Mouse (Mus musculus): Measurements from ENCODE around the gene Pgm2l1.
A peak's percentile ranks its signal among the peaks of the same experiment; 100 is the strongest.

The Pgm2l1 gene

DNA sequence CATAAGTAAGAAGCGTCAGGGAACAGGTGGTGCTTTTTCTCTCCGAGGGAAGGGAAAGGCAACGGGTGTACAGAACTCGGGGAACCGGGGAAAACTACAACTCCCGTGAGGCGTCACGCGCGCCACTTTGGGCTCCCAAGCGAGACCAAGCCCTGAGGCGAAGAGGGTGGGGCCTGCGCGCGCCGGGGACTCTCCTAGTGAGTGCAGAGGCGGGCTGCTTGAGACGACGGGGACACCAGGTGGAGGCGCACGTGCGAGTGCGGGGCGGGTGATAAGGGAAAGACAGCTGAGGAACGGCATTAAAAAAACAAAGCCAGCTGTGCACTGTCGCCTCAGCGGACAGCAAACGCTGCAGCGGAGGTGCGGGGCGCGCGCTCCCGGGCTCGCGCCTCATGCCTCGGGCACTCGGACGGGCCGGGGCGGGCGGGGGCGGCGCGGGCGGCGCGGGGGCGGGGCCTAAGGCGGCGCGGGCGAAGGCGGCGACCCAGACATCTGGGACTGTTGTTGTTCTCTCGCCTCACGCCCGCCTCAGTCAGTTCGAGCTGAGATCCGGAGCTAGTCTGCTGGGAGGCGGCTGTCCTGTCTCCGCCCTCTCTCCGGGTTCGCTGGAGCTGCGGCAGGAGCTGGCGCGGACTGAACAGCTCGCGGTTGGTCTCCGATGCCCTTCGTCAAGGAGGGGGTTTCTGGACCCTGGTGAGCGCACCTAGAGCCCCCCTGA lies at the start of gene Pgm2l1:
Gene Pgm2l1, plus strand, starts transcription at position 237 of the 718 bp plus-strand sequence.
- peak; percentile 96 to 98 for DNase-seq

DNA sequence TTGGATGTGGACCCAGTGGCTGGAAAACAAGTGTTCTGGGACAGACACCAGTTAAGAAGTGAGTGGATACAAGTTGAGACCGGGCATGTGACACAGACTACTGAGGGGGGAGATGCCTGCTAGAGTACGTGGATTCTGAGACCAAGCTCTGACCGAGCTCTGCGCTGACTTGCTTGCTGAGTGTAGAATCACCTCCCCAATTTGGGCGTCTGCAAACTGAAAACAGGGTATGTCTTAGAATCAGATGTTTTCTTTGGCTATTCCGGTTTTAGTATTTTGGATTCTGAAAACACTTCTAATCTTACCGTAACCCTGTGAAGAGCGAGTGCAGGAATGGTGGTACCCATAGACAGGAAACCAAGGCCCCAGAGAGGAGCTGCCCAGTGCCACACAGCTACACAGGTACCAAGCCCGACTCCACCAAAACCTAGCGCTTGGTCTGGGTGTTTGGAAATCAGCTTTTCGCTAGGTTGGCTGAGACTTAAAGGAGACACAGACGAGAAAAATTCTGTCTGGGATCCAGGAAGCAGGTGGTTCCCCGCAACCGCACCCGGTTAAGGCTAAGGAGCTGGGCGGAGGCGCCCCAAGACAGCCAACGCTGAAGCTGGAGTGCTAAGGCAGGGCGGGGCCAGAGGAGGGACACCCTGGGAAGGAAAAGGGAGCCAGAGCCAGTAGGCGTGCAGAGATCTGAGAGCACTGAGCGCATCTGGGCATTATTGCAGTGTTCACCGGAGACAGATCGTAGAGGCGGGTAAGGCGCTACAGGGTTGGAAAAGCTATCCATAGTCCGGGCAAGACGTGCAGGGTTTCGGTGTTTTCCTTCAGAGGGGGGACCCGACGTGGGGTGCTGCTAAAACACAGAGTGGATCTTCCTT lies 48.9 kb upstream of the Pgm2l1 start:
- peak; percentile 39 to 46 for DNase-seq

DNA sequence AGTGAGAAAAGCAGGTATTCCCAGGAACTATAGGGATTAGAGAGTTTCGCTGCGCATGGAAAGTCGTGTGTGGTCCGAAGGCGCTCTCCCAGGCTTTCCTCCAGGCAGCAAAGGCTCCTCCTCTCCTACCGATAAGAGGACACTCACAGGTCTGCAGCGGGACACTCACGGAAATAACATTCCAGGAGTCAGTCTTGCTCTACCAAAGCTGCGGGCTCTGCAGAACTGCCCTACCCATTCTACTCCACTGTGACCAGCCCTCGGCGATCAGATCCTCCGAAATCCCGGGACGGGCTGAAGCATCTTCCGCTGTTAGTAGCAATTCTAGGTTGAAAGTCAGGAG lies 48.3 kb upstream of the Pgm2l1 start:
- DNase-seq, result no peak

DNA sequence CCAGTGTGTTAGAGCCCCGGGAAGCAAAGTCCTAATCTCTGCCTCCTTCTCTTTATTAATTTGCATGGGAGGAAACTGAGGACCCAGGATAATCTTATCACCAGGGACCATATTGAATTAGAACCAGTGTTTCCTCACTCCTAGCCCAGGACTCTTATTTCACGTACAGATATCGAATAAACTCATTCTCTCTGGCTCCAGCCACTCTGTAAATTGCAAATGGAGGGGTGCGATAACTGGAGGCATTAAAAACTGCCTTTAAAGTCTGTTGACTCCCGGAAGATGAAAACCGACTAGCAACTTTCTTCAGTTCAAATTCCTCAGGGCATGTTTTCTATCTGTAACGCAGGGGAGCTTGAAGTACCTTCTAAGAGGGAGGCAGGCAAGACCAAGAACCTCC lies 47.8 kb upstream of the Pgm2l1 start:
- no peak for DNase-seq

DNA sequence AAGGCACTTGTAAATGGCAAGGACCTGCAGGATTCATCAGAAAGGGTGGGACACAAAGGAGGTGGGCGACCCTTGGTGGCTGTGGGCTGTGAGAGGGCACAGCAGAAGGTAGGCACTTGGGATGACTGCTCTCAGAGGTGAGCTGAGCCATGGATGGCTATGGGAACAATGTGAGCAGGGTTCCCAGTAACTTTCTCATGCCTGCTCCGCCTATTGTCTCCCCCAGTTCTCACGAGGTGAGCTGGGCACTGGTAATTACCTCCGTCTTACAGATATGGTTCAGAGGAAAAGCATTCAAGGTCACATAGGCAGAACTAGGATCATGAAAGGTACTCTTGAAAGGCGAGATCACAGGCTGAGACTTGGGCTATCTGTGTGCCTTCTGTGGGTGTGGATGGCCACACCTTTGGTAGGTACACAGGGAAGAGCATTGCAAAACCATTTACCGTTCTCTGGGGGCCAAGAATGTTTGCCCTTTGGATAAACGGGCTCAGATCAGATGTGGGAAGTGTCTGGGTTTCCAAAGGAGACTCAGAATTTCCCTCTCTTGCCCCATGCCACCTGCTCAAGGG lies 47.3 kb upstream of the Pgm2l1 start:
- DNase-seq, result no peak

DNA sequence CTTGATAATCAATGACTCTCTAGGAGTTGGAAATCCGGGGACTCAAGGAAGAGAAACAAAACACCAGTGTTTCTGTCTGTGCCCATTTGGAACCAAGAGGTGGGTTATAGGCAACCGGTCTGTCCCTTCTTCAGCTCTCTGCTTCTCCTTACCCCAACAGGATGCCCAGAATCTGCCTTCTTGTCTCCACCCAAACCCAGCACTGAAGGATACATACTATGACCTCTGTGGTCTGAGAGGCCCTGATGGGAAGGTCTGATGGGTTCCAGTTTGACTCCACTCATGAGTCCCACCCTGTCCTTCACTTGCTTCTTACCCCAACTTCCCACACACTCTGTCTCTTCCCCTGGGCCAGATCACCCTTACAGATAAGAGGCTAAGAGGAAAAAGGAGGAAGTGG lies 46.0 kb upstream of the Pgm2l1 start:
- no peak for DNase-seq

DNA sequence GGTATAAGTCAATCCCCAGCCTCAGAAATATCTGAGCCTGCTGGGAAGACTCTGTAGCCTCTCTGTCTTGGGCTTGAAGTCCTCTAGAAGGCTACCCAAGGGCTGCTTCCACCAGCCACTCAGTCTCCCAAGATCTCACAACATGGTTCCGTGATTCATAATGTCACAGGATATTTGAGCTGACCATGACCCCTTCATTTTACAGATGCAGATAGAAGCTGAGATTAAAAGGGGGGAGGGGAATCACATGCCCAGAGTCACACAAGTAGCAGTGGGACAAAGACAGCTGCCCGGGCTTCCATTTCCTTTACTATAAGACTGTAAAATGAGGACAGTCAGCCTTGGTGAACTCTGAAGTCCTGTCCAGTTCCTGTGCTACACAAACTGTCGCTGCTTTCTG lies 45.6 kb upstream of the Pgm2l1 start:
- DNase-seq, result no peak

DNA sequence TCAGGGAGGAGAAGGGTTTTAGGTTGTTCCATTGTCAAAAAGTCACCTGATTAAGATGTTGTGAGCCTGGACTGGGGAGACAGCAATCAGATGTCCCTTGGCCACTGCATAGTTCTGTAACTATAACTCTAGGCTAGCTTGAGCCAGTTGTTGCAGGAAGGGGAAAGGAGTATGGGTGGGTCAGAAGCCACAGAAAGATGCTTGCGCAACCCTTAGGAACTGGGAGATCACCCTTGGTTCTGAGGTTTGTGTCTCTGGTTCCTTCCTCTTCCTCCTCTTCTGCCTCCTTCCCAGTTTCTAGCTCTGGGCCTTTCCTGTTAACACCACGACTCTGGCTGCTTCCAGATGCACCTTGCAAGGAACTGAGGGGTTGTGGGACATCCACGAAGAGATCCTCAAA lies 44.8 kb upstream of the Pgm2l1 start:
- no peak for DNase-seq

DNA sequence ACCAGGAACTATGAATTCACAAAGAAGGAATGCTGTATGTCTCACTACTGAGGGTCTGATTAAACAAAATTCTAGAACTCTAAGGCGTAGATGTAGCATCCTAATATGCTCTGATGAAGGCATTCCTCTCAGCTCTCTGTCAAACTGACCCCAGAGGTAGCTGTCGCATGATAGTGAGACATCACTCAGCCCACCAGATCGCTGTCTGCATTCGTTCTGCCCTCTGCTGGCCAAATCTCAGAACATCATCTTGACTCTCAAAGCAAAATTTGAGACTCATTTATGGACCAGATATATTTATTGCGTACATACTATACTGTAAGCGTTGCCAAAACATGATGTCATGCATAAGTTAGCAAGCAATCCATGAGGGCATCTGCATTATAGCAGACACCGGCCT lies 39.6 kb upstream of the Pgm2l1 start:
- peak in 1 of 2 experiments; percentile 29 for DNase-seq

DNA sequence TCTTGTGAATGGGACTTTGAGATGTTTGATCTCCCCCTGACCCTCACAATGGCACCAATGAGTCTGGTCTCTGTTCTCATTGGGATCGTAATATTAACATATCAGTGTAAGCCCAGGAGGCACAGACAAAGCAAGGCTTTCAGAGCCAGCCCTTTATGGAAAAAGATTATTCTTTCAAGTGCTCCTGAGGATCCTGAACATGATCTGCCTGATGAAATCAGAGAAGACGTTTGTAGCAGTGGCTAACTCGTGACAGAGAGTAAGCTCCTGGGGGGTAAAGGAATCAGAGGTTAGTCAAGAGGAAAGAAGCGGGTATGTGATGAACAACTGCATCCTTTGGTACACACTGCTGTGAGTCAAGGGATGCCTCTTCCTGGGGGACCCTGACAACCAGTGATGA lies 37.0 kb upstream of the Pgm2l1 start:
- no peak for DNase-seq

DNA sequence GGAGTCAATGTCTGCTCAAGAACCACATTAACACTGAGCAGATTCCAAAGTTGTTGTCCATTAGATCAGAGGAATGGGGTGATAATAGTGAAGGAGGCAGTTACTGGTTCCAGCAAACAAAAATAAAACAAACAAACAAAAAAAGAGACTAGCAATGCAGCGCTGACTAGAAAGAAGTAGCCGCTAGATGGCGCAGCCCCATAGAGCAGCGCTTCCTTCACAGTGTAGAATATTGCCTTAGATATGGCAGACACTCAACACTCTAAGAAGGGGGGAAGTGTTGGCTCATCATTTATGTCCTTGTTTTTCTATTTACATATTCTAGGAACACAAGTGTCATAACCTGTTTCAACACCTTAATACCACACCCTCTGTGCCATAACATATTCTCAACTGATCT lies 36.4 kb upstream of the Pgm2l1 start:
- peak; percentile 12 to 56 for DNase-seq

DNA sequence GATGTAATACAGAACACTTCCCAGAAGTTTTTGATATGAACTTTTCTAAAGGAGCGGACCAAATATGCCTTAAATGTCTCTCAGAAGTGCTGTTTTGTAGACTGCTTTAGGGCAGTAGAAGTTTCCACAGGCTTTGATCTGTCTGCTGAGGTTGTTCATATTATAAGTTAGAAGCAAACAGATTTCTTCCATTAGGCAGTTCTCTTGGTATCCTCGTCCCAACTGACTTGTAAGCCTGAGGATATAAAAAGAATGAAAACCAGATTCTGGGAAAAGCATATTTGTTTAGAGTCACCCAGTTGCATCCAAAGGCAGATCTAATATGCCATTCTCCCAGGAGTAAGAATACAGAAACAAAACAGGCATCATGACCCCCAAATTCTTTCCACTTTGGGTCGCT lies 26.0 kb upstream of the Pgm2l1 start:
- no peak for DNase-seq

DNA sequence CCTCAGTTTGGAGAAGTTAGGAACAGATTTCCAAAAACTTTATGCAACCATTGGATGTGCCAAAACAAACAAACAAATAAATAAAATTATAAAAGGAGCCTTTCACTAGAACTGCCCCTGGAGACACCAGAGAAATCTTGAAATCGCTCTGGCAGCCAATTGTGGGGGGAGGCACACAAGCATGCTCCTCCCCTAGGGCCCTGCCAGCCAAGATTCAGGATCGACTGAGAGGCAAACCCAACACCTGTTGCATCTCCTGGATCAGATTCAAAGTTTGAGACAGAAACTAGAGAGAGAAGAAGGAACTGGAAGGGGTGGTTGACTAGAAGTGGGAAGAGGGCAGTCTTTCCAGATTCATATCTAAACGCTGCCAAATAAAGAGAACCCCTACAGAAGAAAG lies 23.6 kb upstream of the Pgm2l1 start:
- no peak for DNase-seq

DNA sequence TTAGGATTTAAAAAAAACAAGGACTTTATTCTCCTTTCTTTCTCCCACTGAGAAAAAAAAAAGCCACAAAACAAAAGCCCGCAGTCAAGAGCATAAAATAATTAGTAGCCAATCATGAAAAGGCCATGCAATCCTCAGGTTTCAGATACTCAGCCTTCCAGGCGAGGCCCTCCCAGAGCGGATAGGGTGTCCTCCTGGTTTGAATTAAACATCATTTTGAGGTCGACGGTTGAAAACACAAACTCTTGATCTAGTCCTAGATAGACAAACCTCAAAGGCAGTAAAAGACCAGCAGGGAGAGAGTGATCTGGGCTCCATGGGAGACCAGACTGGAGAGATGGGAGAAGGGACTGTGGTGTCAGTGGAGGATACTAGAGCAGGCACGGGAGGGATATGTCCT lies 22.3 kb upstream of the Pgm2l1 start:
- DNase-seq, result no peak

DNA sequence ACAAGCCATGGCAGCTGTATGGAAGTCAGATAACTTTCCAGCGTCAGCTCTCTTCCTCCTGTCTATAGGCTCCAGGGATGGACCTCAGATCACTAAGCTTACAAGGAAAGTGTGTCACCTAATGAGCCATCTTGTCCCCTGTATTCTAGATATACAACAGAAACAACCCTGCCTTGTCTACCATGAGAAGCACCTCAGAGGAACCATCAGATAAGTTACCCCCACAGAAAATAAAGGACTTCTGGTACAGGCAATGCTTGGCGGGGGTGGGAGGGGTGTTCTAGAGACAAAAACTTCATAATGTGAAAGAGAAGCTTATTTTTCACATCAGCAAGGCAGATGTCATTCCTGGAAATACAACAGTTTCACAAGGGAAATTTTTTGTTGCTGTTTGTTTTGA lies 21.1 kb upstream of the Pgm2l1 start:
- DNase-seq, result no peak

DNA sequence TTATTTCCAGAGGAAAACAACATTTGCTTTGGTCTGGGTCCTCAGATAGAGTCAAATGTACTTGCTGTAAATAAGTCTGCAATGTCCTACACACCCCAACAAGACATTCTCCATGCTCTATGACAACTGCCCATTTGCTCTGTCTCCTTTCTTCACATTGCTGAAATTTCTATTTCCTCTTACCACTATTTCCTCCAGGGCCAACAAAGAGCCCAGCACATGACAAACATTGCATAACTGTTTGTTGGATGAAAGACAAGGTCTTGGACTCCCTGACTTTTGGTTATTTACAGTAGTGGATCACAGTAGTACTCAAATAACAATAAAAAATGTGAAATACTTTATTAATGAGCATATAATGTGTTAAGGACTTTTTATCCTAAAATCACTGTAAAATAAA lies 19.3 kb upstream of the Pgm2l1 start:
- DNase-seq, result no peak

DNA sequence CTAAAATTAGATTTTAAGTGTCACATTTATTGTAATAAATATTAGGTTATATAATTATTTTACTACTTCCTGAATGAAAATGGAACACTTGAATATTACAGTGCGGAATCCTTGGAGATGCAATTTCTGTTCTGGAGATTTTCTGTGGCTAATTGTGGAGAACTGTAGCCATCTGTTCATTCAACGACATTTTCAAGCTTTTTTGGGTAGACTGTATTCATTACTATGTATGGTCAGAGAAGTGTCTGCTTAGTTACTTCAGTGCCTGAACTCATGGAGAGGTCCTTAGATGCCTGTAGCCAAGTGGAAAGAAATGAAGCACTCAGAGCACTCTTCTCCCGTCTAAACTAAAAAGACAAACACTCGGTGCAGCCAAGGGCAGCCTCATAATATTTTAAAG lies 12.9 kb upstream of the Pgm2l1 start:
- DNase-seq, result no peak

DNA sequence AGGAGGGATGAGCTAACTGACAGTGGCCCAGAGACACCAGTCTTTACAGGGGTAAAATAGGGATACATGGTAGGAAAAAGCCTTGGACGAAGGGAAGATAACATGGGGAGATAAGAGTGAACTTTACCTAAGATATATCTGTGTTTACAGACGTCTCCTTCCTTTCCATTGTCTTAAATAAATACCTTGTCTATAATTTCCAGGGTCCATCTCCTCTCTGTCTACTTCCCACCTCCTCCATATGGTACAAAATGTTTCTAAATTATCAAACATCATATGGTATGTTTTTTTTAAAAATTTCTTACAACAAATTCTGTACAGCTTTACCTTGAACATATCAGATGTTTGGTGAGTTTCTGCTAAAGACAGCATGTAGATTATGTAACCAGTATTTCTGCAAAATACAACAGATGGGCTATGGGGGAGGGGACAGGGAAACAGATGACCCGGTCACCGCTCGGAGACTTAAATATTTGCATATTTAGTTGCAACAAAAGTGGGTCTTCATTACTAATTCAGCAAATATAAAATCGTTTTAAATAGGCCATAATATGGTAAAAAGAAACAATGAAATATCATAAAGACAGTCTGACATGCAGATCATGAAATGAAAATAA lies 12.0 kb upstream of the Pgm2l1 start:
- DNase-seq, result no peak

DNA sequence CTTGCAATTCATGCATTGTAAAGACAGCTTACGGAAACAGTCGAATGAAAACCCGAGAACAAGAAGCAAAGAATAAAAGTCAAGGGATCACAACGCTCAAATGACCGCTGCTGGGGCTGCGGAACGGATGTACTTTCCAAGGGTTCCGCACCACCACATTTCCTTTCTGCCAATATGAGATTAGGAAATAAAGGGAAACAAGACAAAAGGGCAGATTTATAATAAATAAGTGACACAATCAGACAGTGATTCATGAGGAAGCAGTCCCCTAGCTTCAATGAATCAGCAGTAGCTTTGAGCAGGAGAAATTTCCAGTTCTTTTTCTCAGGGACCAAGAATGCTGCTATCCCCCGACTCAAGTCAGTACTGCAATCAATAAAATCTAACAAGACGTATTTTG lies 11.2 kb upstream of the Pgm2l1 start:
- DNase-seq, result no peak

DNA sequence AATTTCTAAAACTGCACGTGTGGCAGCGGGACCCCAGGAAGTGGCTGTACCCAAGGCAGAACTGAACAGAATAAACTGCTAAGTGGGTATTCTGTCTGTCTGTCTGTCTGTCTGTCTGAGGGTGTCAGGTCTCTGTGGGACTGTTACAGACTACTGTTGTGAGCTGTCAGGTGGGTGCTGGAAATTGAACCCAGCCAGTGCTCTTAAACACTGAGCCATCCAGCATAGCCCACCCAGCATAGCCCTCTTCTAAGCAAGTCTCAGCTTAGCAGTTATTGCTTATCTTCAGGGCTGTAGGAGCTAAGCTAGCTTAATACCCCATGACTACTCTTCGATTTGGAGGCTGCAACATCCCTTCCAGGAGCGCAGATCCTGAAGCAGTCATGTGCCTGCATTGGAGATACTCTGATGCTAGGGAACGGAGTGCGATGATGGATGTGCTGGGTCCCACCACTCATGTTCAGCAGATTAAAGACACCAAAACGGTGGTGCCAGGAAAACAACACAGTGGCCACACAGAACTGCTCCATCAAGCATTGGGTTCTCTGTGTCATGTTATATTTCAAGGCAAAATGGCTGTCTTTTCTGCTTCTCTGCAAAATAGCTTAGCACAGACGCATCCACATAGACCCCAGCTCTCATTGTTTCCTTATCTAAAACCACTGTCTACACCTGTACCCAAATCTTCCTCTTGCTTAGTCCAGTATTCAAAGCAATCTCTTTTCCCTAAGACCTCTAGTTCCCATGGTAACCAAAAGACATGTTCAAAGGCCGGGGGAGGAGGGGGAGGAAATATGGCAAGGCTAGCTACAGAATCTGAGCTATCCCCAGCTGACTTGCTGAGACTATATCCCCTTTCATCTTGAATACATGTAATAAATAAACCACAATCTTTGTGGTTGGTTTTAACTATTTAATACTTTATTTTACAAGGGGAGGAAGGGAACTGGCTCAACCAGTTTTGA lies 10.3 kb upstream of the Pgm2l1 start:
- no peak for DNase-seq

DNA sequence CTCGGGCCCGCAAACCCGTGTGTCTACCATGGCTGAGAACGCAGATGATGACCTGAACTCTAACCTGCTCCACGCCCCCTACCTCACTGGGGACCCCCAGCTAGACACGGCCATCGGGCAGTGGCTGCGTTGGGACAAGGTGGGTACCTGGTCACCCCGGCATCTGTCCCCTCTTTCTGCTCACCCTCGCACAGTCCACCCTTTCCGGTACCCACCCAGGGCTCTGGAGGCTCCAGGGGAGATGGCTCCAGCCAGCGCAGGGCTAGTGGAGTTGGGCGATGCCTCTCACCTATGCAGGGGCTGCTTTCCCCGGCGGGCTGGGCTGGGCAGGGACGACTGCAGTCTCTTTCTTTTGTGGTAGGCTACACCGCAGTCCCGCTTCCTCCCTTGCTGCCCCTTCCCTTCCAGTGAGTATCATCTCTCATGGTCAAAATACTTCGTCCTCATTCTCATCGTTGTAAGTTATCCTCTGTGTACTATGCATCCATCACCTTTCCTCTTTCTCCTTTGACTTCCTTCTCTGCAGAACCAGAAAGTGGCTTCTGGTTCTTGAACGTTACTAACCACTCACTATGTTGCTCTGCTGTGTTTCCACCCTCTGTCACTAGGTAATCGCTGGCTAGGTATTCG lies 817 bp downstream of the Pgm2l1 start:
- no peak for DNase-seq

DNA sequence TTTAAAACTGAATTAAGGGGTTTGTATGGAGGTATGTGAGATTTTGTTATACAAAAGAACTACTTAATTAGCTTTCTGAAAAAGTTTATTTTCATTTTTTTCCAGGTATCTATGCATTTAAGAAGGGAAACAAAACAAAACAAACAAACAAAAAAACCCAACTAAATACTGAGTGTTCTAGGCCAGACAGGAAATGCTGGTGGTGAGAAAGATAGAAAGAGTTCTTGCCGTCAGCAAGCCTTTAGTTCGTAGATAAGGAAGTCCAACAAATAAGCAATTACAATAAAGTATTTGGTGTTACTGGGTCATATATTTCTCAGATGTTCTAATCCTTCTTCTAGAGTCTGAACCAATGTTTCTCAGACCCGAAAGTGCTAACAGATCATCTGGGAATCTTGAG lies 1.8 kb downstream of the Pgm2l1 start:
- no peak for DNase-seq

All from kidney, adult 8-10 months (tissue).